Mouse (Mus musculus) cerebellum, adult (tissue): ENCODE results near the gene Dcaf5.

ENCODE experiments used
- ATAC-seq: cut with Nextera tagmentation; 2 replicates; pipeline ENCODE4 v1.9.2; 2017; ENCODE audit warnings: mild to moderate bottlenecking, moderate library complexity, mixed read lengths; ENCODE audit not compliant: insufficient number of reproducible peaks, low FRiP score, low TSS enrichment

The Dcaf5 gene

GRCm38 (mm10) chr12:80360321-80360720, 76.1 kb downstream of the Dcaf5 start:
- no peak for ATAC-seq

GRCm38 (mm10) chr12:80344777-80345231, 91.6 kb downstream of the Dcaf5 start:
- ATAC-seq, result no peak

- ATAC-seq, result no peak
Measured at GRCm38 (mm10) chr12:80340936-80341335, 95.5 kb downstream of the Dcaf5 start.

GRCm38 (mm10) chr12:80334162-80334561, 102.2 kb downstream of the Dcaf5 start:
- no peak for ATAC-seq

DNA sequence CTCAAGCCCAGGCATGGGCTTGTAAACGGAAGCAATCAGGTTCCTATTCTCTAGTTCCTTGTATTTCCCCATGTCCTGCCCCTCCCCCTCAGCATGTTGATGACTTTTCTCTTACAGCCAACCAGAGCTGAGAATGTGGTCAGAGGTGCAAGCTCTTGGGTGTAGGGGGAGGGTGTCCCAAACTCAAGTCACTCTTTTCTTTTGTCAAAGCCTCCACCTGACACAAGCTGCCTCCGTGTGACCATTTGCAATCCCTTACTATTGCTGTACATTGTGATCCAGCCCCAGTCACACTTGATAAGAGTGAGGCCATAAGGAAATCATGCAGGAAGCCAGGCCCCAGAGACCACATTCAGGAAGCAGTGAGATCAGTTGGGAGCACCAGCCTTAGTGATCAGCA, 104.8 kb downstream of the Dcaf5 start:
- no peak for ATAC-seq

DNA sequence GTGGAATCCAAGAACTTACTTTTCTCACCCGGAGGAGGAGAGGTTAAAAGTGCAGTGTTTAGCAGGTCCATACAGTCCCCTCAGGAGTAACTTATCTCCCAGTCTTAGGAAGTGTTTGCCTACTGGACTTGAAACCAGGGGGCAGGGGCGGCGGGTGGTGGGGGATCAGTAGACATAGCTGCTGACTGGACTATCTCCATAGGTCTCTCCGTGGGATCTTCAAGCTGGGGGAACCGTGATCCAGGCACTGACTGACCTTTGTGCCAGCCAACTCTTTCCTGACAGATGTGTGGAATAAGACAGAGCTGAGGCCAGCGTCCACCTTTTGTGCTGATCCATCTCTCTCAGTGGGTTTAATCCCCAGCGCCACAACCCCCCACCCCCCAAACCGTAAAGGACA, 105.6 kb downstream of the Dcaf5 start:
- no peak for ATAC-seq

- no peak for ATAC-seq
Measured at GRCm38 (mm10) chr12:80329641-80330040, 106.8 kb downstream of the Dcaf5 start.

DNA sequence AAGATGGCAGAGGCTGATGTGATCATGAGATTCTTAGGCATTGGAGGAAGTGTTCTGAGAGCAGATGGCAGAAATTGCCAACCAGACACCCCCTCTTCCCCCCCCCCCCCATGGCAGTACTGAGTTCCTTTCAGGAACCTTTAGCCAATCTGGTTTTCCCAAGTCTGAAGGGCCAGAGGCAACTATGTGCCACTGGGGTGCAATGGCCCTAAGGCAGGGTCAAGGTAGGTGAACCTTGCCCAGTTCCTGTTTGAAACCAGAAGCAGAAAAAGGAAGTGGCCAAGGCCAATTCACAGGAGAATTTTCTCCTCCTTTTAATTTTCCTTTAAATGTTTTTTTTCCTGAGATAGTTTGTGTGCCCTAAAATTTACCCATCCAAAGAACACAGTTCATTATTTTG, 110.4 kb downstream of the Dcaf5 start:
- ATAC-seq, result no peak

GRCm38 (mm10) chr12:80324785-80325131, 111.6 kb downstream of the Dcaf5 start:
- ATAC-seq, result no peak

DNA sequence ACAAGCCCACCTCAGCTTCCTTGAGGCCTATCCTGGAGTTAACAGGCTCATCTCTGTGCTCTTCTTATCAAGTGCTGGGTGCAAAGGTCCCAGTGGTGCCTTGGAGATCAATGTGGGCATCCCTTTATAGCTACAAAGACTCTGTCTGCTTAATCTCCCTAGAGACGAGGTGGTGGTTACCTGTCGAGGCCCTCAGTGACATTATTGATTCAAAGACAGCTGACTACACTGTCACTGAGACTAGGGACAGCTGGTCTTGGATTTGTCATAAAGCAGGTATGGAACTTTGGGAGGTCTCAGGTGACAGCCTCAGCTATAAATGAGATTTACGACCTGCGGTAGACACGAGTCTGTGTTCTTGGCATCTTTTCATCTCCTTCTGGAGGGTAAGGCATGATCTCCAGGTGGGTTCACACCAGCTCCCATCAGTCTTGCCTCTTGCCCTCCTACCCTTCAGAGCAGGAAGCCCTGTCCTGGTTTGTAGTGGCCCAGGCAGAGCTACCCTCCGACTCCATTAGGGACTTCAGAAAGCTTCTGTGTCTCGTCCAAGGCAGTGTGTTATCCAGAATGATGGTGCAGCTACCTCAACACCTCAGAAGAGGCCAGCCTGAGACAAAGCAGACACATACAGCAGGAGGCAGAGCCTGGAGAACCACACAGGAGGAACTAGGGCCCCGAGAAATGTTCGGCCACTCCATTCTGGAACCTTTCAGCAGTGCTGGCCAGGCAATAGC, 112.2 kb downstream of the Dcaf5 start:
- ATAC-seq, result no peak

DNA sequence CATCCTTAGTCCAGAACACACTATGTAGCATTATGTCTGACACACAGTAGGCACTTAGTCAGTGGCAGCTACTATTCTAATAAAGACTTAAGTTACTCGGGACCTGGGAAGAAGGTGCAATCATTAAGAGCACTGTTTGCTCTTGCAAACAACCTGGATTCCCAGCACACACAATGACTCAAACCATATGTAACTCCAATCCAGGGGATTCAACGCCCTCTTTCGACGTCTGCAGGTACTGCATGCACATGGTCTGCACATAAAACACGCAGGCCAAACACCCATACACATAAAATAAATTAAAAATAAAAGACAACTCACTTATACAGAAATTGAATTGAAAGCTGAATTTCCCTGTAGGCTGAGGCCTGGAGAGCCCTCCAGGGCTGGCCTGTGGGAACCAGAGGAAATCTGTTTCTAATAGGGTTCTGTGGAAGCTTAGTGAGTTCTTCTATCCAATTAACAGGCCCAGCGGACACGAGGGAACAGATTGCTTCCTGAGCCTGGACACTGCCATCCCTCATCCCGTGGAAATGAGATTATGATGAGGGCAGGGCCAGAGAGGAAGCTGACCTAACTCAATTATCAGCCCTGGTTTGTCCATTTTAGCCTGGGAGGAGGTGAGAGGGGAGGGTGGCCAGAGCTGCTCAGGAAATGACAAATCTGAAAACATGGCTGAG, 112.9 kb downstream of the Dcaf5 start:
- ATAC-seq, result no peak

DNA sequence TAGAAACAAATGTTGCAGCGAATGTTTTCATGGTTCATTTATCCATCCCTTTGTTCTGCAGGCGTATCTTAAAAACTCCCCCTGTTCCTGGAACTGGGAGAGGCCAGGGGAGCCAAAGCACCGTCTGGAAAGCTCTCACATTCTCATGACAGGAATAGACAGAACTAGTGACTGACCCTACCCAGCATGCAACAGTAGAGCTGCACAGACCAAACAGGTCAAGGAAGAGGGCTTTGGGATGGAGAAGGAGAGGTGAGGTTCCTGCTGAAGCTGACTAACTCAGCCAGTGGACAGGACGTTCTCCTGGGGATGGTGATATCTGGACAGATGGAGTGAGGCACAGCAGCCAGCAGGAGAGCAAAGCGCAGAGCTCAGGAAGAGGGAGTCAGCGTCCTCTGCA, 113.9 kb downstream of the Dcaf5 start:
- no peak for ATAC-seq

DNA sequence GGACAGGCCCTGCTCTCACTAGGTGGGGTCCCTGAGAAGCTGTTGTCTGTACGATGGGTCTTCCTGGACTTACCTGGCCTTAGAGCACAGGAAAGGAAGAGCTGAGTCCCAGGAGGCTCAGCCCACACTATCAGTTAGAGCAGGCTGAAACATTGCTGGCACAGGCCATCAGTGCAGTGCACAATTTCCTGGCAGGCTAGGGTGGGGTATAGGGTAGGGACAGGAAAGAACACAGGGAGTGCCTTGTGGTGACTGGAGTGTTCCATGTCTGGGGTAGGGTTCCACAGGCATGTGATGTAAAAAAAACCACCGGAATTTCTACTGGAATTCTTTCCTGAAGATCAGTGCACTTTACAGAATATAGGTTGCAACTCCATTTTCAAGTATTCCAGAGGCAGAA, 117.3 kb downstream of the Dcaf5 start:
- ATAC-seq, result no peak

GRCm38 (mm10) chr12:80315321-80315720, 121.1 kb downstream of the Dcaf5 start:
- ATAC-seq, result no peak

DNA sequence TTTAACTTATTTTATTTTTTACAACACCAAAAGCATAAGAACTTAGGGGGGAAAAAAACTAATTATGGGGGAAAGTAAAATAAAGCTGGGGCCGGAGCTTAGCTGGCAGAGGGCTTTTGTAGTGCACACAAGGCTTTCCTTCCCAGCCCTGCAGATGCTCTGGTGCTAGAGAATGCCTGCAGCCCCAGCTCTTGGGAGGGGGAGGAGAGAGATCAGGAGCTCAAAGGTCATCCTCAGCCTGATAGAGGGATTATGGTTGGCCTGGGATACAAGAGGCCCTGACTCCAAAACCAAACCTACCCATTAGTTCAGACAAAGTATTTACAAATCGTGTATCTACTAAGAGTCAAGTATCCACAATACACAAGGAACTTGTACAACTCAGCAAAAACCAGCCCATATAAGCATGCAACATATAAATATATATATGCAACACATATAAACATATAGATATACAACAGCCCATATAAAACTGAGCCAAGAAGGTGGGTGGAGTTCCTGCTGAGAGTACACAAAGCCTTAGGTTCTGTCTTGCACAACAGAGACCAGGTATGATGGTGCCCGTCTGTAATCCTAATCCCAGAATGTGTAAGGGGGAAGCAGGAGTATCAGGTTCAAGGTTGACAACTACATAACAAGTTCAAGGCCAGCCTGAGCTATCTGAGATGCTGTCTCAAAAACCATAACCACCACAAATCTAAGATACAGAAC, 124.3 kb downstream of the Dcaf5 start:
- no peak for ATAC-seq

GRCm38 (mm10) chr12:80307556-80307955, 128.8 kb downstream of the Dcaf5 start:
- no peak for ATAC-seq

GRCm38 (mm10) chr12:80304518-80304917, 131.9 kb downstream of the Dcaf5 start:
- no peak for ATAC-seq

DNA sequence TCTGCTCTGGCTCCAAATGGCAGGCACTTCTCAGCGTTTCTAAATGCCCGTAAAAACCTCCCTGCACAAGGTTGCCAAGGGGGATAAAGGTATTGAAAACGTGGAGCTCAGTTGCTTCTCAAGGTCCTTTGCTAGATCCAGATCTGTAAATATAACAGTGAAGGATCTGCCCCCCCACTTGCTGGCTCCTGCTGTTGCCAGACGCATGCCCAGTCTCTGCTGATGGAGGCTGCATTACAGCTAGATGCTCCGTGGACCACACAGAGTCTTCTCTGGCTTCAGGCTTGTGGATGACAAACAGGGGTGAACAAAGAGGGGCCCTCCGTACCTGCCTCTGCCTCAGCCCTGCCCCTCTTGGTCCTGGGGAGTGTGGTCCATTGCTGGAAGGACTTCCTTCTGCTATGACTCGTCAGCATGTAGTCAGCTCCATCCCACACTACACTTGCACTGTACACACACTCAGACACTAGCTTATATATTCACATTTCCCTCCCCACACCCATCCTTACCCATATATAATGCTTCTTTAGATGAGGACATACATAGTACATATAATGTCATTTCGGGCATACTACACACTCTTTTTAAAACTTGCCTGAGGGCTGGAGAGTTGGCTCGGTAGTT, 135.5 kb downstream of the Dcaf5 start:
- no peak for ATAC-seq

DNA sequence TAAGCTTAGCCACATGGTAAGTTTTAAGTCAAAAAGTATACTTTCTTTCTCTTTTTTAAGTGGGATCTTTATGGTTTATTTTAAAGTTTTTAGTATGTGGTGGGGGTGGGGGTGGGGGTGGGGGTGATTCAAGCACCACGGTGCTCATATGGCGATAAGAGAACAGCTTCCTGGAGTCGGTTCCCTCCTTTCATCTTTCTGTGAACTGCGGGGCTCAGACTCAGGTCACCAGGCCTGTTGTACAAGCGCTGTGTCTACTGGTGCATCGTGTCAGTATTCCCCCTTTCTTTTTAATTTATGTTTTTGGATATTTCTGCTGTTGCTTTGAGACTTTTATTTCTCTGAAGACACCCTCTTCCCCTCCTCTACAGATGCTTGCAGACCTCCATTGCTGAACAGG, 137.7 kb downstream of the Dcaf5 start:
- no peak for ATAC-seq

GRCm38 (mm10) chr12:80291895-80292435, 144.4 kb downstream of the Dcaf5 start:
- no peak for ATAC-seq

DNA sequence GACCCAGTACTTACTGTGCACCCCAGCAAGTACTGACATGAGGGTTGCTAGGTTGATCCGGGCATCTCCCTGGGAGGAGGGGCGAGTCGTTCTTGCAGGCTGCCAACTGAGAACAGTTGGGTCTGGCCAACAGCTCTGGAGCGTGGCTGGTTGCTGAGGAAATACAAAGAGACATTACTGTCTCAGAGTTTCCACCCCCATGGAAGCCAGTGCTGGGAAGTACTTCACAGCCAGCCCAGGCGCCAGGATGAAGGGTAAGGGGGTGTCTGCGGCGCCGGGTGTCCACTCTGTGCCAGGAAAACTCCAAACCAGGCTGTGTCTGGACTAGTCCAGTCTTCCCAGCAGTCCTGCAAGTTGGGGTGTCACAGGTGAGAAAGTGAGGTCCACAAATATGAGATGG, 145.4 kb downstream of the Dcaf5 start:
- no peak; the same call in 1 of the 2 replicates for ATAC-seq
